Mouse (Mus musculus): ENCODE data around the gene Cerk. TPM values are rescaled to one million over a fixed set of nuclear protein-coding genes. Genes with fewer than 3 reads are reported as not detected.

Cerk gene
- polyA plus RNA-seq, 1 experiment from 2014 or later, result 4.7 TPM

Other genes starting within 250 kb of the Cerk start
- 0.02 and 0.09 TPM in 2 replicates for gene Celsr1, start 152.4 kb downstream of the Cerk start, polyA plus RNA-seq (2015; fragmentation: Nextera tagmentation; extraction: Ambion mirVana)
- 3.4 and 3.5 TPM in 2 replicates for gene Gramd4, start 128.4 kb downstream of the Cerk start, polyA plus RNA-seq (2015; fragmentation: Nextera tagmentation; extraction: Ambion mirVana)
- 6.8 and 8.1 TPM in 2 replicates for gene Tbc1d22a, start 28.3 kb upstream of the Cerk start, polyA plus RNA-seq (2015; fragmentation: Nextera tagmentation; extraction: Ambion mirVana)

Data from liver, embryonic 16.5 days (tissue).